Mouse (Mus musculus): ENCODE measurements around the gene Ces1g. TPM values are rescaled to one million over a fixed set of nuclear protein-coding genes. Genes with fewer than 3 reads are reported as not detected.

Ces1g gene
- 45.5 TPM for polyA plus RNA-seq (2014; fragmentation: Illumina TruSeq; extraction: RNeasy Lipid Tissue Mini Kit (QIAGEN cat#74804); ENCODE audit: low replicate concordance)

DNA sequence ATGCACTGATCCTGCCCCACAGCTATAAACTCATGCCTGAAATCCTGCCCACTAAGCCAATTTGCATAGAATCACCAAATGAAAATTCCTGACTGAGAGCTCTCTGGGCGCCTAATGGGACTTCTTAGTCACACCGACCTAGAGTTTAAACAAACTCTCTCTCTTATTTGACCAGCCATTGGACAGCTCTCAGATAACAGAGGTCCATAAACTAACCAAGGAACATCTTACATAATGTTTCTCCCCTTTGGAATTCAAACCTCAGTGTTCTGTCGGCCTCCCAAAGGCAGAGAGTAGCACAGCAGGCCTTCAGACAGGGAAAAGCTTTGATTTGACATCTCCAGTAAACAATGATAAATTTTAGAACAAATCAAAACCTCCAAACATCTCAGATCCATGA, at the start of gene Ces1g:
Ces1g (minus strand) TSS at position 102 of the 400 bp plus-strand sequence.

DNA sequence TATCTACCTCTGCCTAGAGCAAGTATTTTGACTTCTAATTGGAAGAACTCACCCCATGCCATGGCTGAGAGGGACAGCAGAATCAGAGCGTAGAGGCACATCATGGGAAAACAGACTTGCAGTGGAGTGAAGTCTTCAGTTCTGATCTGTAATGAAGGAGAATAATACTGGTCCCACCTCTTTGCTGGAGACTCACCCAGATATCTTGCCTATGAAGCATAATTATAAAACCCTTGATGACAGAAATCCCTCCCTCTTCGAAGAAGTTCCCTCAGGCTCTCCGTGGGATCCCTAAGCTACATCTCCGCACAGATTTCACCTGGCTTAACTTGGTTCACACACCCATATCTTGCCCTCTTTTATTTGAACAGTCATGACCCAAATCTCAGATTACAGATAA, 42.5 kb upstream of the Ces1g start, which contains the start of gene Ces1h:
Ces1h (minus strand) TSS at position 101 of the 400 bp plus-strand sequence.

DNA sequence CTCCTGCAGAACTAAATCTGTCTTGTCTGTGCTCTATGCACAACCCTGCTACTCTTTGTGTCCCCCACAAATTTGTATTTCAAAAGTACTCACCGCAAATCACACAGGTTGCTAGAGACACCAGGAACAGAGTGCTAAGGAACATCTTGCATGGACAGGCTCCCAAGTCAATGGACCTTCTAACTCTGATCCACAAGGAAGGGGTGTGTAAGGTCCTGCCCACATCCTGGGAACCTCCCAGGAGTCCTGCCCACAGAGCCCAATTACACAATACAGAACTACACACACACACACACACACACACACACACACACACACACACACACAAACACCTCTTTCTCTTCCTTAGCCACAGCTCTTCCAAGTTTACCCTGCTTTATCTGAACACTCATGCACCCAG, 57.6 kb downstream of the Ces1g start, which contains the start of gene Ces1f:
Ces1f (minus strand) TSS at position 192 of the 400 bp plus-strand sequence.

Other genes starting within 250 kb of the Ces1g start
- 1.2 TPM for gene Ces1c, start 206.0 kb downstream of the Ces1g start, polyA plus RNA-seq (2014; fragmentation: Illumina TruSeq; extraction: RNeasy Lipid Tissue Mini Kit (QIAGEN cat#74804); ENCODE audit: low replicate concordance)
- gene Ces1d, start 139.5 kb downstream of the Ces1g start, polyA plus RNA-seq (2014; fragmentation: Illumina TruSeq; extraction: RNeasy Lipid Tissue Mini Kit (QIAGEN cat#74804); ENCODE audit: low replicate concordance) = 28.6 TPM
- 47.1 TPM for gene Ces1e, start 107.7 kb downstream of the Ces1g start, polyA plus RNA-seq (2014; fragmentation: Illumina TruSeq; extraction: RNeasy Lipid Tissue Mini Kit (QIAGEN cat#74804); ENCODE audit: low replicate concordance)
- gene Ces1f, start 57.6 kb downstream of the Ces1g start, polyA plus RNA-seq (2014; fragmentation: Illumina TruSeq; extraction: RNeasy Lipid Tissue Mini Kit (QIAGEN cat#74804); ENCODE audit: low replicate concordance) = 286 TPM
- gene Ces1h, start 42.4 kb upstream of the Ces1g start, polyA plus RNA-seq (2014; fragmentation: Illumina TruSeq; extraction: RNeasy Lipid Tissue Mini Kit (QIAGEN cat#74804); ENCODE audit: low replicate concordance) = not detected
- not detected for gene Ces5a, start 198.5 kb upstream of the Ces1g start, polyA plus RNA-seq (2014; fragmentation: Illumina TruSeq; extraction: RNeasy Lipid Tissue Mini Kit (QIAGEN cat#74804); ENCODE audit: low replicate concordance)

All from small intestine, adult 10 weeks (tissue).